Mouse (Mus musculus): Measurements from ENCODE around the gene Lamb2.

Gene Lamb2

DNA sequence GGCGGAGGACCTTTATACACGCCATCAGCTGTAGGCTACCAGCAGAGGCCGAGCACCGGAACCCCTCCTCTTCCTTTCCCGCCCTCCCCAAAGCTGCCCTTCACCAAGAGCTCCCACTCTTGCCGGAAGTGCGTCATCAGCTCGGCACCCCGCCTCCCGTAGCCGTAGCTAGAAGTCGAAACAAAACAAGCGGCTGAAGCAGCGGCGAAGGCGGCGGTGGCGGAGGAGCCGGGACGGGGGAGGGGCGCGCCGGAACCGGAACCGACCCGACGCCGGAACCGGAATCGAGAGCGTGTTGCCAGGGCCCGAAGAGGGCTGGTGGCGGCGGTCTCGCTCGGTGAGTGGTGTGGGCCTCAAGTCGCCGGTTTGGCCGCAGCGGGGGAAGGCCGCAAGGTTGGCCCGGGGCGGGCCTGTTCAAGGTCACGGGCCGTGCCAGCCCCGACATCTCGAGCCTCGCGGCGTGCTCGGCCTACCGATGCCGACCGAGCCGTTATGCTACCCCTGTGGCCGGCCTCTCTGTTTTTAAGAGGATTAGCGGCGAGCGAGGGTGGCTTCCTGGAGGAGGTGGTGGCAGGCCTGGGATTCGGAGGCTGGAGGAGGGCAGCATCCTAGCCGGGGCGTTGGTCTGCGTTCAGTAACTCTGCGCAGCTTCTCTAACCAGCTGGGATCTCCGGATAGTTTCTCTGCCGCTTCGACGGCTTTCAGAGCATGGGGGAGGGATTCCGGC is 11.2 kb downstream of the Lamb2 start, which contains the start of gene Usp19:
Usp19 (plus strand) TSS at position 44 of the 727 bp plus-strand sequence.
- in situ Hi-C loops (cut with MboI, MseI), result loop anchor here (10.0 kb wide), 1 partner anchor 554 kb away; no protein-coding TSS in a partner anchor

DNA sequence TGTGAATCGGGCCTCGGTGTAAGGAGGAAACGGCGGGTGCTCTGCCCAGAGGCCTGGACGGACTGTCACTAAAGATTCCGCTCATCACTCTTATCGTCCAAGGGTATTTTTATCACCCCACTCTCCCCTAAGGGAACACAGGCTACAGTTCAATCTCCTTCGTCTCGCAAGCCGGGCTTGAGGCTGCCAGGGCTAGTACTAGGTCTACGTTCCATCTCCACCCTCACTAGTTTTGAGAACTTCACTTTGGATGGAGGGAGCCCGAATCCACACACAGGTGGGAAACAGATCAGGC is 11.7 kb downstream of the Lamb2 start:
- in situ Hi-C loops (cut with MboI, MseI), result loop anchor here (10.0 kb wide), 1 partner anchor 554 kb away; no protein-coding TSS in a partner anchor

DNA sequence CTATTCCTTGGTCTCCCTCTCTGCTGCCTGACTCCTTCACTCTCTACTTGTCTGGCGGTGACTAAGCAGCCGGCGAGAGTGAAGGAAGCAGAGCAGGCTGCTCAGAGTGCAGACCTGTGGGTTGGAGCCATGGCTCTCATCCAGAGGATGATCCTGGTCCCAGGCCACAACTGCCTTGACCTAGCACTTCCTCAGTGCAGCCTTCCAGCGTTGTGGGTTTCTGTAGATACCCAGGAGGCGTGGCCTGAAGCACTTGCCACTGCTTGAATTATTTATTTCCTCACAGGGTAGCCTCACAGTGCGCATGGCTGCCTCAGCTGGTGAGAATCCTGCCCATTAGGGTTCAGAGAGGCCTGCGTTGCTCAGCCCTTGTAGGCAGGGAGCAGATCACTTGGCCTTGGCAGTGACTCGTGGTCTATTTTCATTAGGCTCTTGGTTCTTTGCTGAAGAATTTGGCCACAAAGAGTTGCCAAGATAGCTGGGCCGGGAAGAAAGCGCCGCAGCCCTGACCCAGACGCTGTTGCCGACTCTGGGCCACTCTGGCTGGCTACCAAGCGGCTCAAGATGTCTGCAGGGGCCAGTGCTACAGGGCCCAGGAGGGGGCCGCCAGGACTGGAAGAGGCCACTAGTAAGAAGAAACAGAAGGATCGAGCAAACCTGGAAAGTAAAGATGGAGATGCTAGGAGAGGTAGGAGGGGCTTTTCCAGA is 12.7 kb downstream of the Lamb2 start:
- in situ Hi-C loops (cut with MboI, MseI), result loop anchor here (10.0 kb wide), 1 partner anchor 553 kb away; no protein-coding TSS in a partner anchor

DNA sequence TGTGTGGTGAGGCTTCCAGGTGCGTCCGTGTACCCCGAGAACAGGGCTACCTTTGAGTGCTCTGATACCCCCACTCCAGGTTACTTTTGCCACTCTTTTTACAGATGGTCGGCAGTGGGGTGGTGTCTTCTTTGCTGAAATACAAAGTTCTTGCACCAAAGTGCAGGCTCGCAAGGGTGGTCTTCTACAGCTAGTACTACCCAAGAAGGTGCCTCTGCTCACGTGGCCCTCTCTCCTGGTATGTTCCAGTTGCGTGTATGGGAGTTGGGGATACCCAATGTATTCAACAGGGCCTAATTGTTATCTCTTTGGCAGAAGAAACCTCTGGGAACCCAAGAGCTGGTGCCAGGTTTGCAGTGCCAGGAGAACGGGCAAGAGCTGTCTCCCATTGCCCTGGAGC is 13.7 kb downstream of the Lamb2 start:
- in situ Hi-C loops (cut with MboI, MseI), result loop anchor here (10.0 kb wide), 1 partner anchor 552 kb away; no protein-coding TSS in a partner anchor

- in situ Hi-C loops (cut with MboI, MseI), result loop anchor here (10.0 kb wide), 1 partner anchor 551 kb away; no protein-coding TSS in a partner anchor
Observed at GRCm38 (mm10) chr9:108494146-108494825, 14.8 kb downstream of the Lamb2 start.

DNA sequence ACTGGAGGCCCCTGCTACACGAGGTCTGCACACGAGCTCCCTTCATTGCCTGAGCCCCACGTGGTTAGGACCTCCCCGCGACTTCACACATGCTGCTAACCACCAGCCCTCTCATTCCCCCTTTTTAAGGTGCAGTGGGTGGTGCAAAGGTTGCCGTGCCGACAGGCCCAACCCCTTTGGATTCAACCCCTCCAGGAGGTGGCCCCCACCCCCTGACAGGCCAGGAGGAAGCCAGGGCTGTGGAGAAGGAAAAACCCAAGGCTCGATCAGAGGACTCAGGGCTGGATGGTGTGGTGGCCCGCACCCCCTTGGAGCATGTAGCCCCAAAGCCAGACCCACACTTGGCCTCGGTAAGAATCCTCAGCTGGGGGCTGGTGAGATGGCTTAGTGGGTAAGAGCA is 15.4 kb downstream of the Lamb2 start:
- in situ Hi-C loops (cut with MboI, MseI), result loop anchor here (10.0 kb wide), 1 partner anchor 550 kb away; no protein-coding TSS in a partner anchor

DNA sequence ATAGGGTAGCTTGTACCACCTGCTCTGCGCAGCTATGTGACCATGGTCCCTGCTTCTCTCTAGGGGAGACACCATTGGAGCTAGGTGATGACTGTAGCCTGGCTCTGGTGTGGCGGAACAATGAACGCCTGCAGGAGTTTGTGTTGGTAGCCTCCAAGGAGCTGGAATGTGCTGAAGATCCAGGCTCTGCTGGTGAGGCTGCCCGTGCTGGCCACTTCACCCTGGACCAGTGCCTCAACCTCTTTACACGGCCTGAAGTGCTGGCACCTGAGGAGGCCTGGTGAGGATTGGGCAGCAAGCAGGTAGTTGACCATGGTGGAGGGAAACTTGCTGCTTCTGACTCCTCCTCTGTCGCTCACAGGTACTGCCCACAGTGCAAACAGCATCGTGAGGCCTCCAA is 19.7 kb downstream of the Lamb2 start:
- in situ Hi-C loops (cut with MboI, MseI), result loop anchor here (10.0 kb wide), 1 partner anchor 546 kb away; no protein-coding TSS in a partner anchor

- in situ Hi-C loops (cut with MboI, MseI), result loop anchor here (10.0 kb wide), 1 partner anchor 545 kb away; no protein-coding TSS in a partner anchor
Observed at GRCm38 (mm10) chr9:108499943-108500342, 20.4 kb downstream of the Lamb2 start.

DNA sequence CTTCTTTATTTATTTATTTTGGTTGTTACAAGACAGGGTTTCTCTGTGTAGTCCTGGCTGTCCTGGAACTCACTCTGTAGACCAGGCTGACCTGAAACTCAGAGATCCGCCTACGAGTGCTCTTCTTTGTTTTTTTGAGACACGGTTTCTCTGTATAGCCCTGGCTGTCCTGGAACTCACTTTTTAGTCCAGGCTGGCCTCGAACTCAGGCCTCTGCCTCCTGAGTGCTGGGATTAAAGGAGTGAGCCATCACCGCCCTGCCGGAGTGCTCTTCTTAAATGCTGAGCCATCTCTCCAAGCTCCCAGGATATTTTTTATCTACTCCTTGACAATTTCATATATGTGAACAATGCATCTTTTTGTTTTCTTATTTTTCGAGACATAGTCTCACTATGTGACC is 27.4 kb downstream of the Lamb2 start:
- in situ Hi-C loops (cut with MboI, MseI), result no loop called here

DNA sequence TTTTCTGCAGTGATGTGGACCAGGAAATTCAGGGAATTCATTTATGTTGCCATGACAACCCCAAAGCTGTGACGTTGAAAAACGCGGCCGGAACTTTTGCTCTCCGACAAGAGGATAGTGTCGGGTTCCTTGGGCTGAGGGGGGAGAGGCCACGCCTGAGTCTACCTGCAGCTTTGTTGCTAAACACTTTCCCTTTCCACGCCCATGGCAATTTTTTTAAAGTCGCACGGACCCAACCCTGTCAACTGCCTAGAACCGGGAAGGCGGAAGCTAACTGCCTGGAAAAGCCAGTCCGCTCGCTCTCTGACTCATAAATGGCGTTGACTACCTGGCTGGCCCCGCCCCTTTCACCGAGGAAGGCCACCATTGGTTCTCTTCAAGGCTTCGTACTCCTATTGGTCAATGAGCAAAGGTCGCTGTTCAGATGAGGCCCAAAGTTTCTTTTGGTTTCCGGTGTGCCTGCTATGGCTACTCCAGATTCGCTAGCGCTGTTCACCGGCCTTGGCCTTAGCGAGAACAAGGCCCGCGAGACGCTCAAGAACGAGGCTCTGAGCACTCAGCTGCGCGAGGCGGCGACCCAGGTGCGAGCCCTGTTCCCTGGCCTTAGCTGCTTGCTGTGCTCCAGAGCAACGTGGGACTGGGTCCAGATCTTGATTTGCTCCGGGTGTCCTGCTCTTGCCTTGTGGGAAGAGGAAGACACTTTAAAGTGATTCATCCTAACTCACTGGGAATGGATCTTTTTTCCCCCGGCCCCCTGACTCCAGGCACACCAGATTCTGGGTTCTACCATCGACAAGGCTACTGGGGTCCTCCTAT is 28.3 kb downstream of the Lamb2 start, which contains the start of gene Qars:
Qars (plus strand) TSS at position 88 of the 816 bp plus-strand sequence.
- in situ Hi-C loops (cut with MboI, MseI), result no loop called here

DNA sequence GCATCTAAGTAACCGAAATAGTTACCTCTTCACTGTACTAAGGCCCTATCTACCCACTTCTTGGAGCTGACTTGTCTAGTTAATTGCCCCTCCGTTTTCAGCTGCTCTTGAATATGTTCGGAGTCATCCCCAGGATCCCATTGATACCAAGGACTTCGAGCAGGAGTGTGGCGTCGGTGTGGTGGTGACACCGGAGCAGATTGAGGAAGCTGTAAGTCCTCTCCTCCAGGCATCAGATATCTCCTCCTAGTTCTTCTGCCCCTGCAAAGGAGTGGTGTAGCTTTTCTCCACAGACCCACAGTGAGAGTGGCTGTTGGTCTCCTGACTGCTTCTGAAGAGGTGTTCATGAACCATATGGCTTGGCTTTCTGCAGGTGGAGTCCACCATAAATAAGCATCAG is 29.2 kb downstream of the Lamb2 start:
- in situ Hi-C loops (cut with MboI, MseI), result no loop called here

GRCm38 (mm10) chr9:108516380-108517251 is 37.1 kb downstream of the Lamb2 start, which contains the start of gene Qrich1:
Qrich1 (plus strand) TSS chr9:108516806.
- in situ Hi-C loops (cut with MboI, MseI), result no loop called here

DNA sequence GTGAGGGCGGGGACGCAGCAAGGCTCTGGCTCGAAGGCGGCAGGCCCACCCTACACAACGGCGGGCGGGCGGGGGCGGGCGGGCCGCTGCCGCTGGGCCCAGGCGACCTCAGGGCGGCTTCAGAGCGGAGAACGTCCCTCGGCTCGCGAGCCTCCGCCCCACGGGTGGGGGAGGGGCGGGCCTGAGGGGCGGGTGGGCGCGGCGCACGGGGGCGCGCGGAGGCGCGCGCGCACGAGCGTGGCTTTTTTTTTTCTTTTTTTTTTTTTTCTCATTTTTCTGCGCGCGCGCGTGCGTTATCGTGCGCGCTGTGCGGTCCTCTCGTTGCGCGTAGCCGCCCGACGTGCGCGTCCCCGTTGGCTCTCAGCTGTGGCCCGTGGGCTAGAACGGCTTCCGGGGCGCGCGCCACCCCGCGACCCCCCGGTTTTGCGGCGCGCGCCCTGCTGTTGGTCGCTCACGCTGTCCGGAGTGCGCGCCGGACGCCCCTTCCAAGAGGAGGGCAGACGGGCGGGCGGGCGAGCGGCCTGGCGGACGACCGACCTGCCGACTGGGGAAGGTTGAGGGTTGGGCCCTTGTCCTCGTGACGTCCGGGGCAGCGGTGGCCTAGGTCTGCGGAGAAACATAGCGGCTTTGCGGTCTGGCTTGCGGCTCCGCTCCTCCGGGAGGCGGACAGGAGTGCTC is 37.9 kb downstream of the Lamb2 start:
- in situ Hi-C loops (cut with MboI, MseI), result no loop called here

DNA sequence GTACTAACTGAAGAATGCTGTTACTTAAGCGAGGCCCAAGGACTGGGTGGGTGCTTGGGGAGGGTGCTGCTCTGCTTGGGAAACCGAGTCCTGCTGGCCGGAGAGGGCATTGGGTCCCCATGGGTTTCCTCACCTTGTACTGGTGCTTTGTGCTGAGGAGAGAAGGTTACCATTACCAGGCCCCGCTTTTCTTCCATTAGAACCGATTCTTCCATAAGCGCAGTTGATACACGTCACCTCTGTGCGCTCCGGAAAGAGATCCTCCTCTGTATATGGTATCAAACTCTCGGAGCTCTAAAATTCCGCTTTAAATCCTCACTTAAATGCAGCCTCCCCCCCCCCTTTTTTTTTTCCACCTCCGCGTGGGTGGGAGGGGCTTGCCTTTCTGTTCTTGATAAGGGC is 38.4 kb downstream of the Lamb2 start:
- in situ Hi-C loops (cut with MboI, MseI), result no loop called here

GRCm38 (mm10) chr9:108521604-108522003 is 42.1 kb downstream of the Lamb2 start:
- in situ Hi-C loops (cut with MboI, MseI), result no loop called here

DNA sequence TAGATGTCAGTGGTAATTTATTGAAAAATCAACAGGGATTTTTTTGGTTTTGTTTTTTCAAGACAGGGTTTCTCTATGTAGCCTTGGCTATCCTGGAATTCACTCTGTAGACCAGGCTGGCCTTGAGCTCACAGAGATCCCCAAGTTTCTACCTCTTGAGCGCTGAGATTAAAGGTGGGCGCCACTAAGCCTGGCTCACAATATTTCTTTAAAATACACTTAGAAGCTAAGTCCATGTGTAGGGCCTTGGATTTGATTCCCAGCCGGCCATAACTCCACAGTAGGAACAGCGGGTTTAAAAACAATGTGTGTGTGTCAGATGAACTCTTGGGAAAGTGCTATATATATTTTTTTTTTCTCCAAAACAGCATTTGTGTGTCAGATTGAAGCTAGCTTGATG is 43.8 kb downstream of the Lamb2 start:
- in situ Hi-C loops (cut with MboI, MseI), result no loop called here

DNA sequence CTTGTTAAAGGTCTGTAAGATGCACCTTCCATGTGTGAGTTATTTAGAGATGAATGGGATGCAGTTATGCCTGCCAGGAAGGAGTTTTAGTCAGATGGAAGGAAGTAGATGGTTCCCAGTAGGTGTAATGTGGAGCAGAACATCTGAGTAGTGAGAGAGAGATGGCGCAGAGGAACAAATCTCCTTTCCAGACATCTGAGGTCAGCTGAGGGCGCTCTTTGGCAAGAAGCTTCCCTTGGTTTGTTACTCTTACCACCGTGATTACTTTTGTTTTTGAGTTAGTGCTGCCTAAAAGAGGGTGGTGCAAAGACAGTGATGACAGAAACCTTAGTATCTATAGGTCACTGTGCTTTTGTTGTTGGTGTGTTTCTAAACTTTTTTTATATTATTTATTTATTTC is 45.9 kb downstream of the Lamb2 start:
- in situ Hi-C loops (cut with MboI, MseI), result loop anchor here (25.0 kb wide), 2 partner anchors 1637 to 1663 kb away; no protein-coding TSS in a partner anchor

DNA sequence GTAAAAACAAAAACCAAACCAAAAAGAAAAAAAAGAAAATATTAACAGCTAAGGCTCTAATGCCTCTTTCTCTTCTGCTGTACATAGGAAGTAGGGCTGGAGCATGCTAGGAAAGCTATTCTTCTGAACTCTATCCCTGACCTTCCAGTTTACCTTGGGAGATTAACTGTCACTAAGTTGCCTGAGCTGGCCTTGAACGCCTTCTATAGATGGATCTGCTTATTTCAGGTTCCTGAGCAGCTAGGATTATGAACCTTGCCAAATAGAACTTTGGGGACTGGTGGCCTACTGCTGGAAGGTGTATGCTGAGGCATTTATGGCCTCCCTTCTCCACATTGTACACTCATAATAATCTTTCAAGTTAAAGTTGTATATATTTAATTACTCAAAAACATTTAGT is 51.4 kb downstream of the Lamb2 start:
- in situ Hi-C loops (cut with MboI, MseI), result loop anchor here (5.0 to 25.0 kb wide), 3 partner anchors 154 to 1669 kb away; no protein-coding TSS in a partner anchor

DNA sequence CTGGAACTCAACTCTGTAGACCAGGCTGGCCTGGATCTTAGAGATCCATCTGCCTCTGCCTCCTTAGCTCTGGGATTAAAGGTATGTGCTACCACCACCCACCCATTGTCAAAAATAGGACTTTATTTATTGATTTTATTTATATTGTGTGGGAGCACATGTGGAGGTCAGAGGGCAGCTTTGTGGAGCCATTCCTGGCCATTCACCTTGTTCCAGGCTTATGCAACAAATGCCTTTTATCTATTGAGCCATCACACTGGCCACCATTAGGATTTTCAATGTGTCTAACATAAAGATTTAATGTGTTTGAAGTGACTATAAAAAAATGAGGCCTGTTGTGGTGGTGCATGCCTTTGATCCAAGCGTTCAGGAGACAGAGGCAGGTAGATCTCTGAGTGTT is 52.0 kb downstream of the Lamb2 start:
- in situ Hi-C loops (cut with MboI, MseI), result loop anchor here (5.0 to 25.0 kb wide), 3 partner anchors 154 to 1669 kb away; no protein-coding TSS in a partner anchor
